Mouse (Mus musculus) ES-Bruce4 (cell line): ENCODE results near the gene Bcat2.

Experiments used
- CTCF ChIP-seq: IDR thresholded peaks from one replicate; pipeline ENCODE4 v1.8.1; 2011; ENCODE audit warnings: low read depth, low read length
- EP300 ChIP-seq: IDR thresholded peaks from 2 replicates; pipeline ENCODE4 v1.6.1; 2011; ENCODE audit warnings: low read depth, low read length; ENCODE audit not compliant: insufficient read depth
- POLR2A ChIP-seq: IDR thresholded peaks from one replicate; pipeline ENCODE4 v1.8.1; 2011; ENCODE audit warnings: low read length; ENCODE audit not compliant: insufficient read depth

DNA sequence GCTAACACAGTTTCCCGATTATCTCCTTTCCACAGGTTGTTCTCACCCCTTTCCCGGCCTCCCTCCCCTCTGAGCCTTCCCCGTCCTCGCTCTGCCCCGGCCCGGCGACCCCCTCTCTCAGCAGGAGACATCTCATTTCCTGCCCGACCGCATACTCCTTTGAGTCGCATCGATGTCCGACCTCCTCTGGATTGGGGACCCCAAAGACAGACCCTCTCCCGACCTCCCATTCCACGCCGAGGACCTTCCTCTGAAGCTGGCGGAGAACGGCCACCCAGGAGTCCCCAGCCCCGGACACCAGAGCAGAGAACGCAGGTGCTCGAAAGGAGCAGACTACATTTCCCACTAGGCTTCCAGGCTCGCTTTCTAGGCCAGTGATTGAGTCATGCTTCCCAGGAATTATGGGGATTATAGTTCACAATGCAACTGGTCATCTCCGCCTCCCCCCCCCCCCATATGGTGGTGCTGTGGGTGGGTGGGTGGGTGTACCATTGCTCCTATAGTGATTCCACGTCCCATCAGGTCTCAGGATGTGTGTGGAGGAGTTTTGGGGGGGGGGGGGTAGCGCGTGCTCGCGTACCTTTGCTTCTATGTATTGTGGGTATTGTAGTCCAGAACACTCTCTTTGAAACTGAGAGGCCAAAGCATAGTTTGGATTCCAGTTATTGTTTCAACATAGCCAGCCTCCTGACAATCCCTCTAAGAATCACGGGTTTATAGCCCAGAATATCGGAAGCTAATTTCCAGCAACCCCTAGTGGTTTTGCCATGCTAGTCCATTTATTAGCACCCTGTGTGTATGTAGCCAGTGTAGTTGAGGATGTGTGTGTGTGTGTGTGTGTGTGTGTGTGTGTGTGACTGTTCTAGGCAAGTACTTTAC is 31.6 kb upstream of the Bcat2 start:
- TF ChIP-seq POLR2A (no peak), CTCF (no peak), EP300 (no peak)
